Mouse (Mus musculus) lung, adult 2 months (tissue): ENCODE measurements around the gene Mrln. TPM values are rescaled to one million over a fixed set of nuclear protein-coding genes. Genes with fewer than 3 reads are reported as not detected.

Experiments used
- DNase-seq: peaks from one replicate; pipeline ENCODE4 v3.0.0; 2022
- H3K4me1 ChIP-seq: fragments of 200-500 bp; 2 replicates; pipeline ENCODE4 v1.6.1; 2011; ENCODE audit warnings: low read length; ENCODE audit not compliant: control insufficient read depth, insufficient read depth
- H3K4me3 ChIP-seq: fragments of 200-500 bp; replicated peaks from 2 replicates; pipeline ENCODE3; 2011; ENCODE audit warnings: low read depth, mild to moderate bottlenecking, control low read depth, low read length; ENCODE audit errors: extremely low read depth
- CTCF ChIP-seq: fragments of 200-500 bp; IDR thresholded peaks from 2 replicates; pipeline ENCODE4 v1.5.1; 2011; ENCODE audit warnings: mild to moderate bottlenecking, low read length, control low read depth; ENCODE audit not compliant: insufficient read depth
- POLR2A ChIP-seq: fragments of 200-500 bp; IDR thresholded peaks from 2 replicates; pipeline ENCODE4 v1.6.1; 2011; ENCODE audit warnings: low read depth, mild to moderate bottlenecking, control low read depth, low read length, borderline replicate concordance; ENCODE audit errors: extremely low read depth
- WGBS: fragments of 180-500 bp; shearing (Covaris S2); methylation state at CpG from one replicate; pipeline ENCODE4 v1.1.7; 2018; 5-methylcytosine and 5-hydroxymethylcytosine counted together
- polyA plus RNA-seq: library from polyadenylated mRNA; depleted of rRNA; stranded (reverse); fragments of >200 nt; gene quantifications from 2 replicates; pipeline ENCODE4 v1.2.3, GENCODE M21; 2012

Gene Mrln
- polyA plus RNA-seq, 1 experiment: 5.7 TPM

- TF ChIP-seq POLR2A: no peak
- TF ChIP-seq CTCF: no peak
- DNase-seq: no peak
- 2% methylated on average over 16 of the region's 16 CpGs for WGBS
- Histone ChIP-seq H3K4me3 (peak overlapping the region; percentile 88), H3K4me1 (peaks cover 8% of the 10 kb centered on the region)
These were observed 41.1 kb downstream of the Mrln start for GRCm38 (mm10) chr10:70245559-70245945.

DNA sequence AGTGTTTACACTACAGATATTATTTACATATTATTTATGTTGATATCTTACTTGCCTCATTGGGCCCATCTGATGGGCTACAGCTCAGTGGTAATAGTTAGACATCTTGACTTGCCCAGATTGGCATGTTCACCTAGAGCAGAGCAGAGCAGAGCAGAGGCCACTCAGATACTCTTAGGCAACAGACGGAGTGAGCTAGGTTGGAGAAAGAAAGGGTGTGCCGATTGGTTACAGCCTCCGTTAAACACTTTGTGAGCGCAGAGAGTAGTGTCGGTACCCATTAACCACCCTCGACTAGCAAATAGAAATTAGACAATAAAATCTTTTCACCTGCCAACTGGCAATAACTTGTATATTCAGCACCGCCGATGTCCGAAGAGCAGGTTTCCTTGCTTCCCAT is 41.6 kb downstream of the Mrln start:
- peak overlapping the region; percentile 88 for H3K4me3 ChIP-seq
- no peak for TF ChIP-seq POLR2A
- no peak for TF ChIP-seq CTCF
- 34% methylated on average over 9 of the region's 9 CpGs for WGBS
- no peak for DNase-seq
- H3K4me1 ChIP-seq: peaks cover 8% of the 10 kb centered on the region

DNA sequence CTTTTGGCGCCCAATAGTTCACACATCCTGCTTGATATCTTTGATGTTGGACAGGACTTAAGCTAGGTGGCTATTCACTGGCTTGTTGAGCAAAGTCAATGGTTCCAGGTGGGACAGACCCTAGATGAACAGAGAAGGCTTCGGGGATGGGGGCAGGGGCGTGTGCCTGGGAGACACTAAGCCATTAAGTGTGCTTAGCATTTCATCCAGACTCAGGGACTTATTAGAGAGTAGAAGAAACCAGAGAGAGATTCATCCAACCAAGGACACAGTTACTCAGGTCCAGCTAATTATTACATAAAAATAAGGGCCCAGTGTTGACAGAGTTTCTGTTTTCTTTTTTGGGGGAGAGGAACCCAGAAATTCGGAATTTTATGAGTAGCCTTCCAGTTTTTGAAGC is 45.9 kb downstream of the Mrln start:
- 75% methylated on average over 4 of the region's 4 CpGs for WGBS
- H3K4me1 ChIP-seq: peaks cover 10% of the 10 kb centered on the region
- no peak for DNase-seq
- TF ChIP-seq POLR2A (no peak), CTCF (no peak)
- H3K4me3 ChIP-seq: no peak overlapping the region

DNA sequence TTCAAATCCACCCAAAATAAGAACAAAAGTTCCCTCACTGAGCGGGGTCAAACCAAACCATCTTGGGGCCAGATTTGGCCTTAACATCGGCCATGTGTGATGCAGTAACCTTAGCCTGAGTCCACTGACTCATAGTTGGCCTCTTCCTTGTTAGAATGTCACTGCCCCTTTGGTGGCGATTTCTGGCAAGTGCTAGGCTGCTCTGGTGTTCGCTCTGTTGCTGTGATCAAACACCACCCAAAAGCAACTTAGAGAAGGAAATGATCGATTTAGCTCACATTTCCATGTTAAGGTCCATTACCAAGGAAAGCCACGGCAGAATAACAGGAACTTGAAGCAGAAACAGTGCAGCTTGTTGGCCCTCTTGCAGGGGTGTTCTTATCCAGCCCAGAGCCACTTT is 46.3 kb downstream of the Mrln start:
- 46% methylated on average over 6 of the region's 6 CpGs for WGBS
- H3K4me1 ChIP-seq: peaks cover 10% of the 10 kb centered on the region
- TF ChIP-seq CTCF (no peak), POLR2A (no peak)
- no peak overlapping the region for H3K4me3 ChIP-seq
- no peak for DNase-seq

GRCm38 (mm10) chr10:70254666-70255065 is 50.2 kb downstream of the Mrln start:
- WGBS: 60% methylated on average over 4 of the region's 4 CpGs
- peaks cover 23% of the 10 kb centered on the region for H3K4me1 ChIP-seq
- no peak for TF ChIP-seq POLR2A
- no peak for TF ChIP-seq CTCF
- DNase-seq: no peak
- no peak overlapping the region for H3K4me3 ChIP-seq

DNA sequence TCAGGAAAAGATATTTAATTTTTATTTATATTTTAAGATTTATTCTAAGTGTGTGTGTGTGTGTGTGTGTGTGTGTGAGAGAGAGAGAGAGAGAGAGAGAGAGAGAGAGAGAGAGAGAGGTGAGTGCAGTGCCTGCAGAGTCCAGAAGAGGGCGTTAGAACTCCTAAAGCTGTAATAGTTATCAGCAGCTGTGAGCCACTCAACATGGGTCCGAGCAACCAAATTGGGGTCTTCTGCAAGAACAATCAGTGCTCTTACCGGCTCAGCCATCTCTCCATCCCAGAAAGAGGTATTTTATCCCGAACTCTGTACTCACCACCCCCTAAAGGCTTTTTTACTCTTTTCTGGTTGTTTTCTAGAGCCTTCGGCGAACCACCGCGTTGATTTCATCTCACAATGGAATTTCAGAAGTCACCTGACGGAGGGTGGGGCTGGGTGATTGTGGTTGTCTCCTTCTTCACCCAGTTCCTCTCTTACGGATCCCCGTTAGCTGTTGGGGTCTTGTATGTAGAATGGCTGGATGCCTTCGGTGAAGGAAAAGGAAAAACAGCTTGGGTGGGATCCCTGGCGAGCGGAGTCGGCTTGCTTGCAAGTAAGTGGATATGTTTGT is 51.2 kb downstream of the Mrln start:
- DNase-seq: no peak

DNA sequence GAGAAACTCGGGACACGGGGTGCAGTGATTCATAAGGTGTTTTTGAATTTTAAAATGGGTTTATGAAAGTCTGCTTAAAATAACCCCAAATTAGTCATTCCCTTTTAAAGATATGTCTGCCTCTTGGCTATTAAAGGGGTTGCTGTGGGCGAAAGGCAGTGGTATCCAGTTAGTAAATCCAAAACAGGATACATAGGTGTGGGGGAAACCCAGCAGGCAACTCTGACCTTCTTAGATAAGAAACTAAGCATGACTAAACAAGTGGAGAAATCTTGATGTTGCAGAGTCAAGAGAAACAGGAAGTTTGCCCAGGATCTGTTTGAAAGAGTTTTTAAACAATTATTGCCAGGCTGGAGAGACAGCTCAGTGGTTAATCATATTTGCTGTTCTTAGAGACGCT is 52.6 kb downstream of the Mrln start:
- 25% methylated on average over 4 of the region's 4 CpGs for WGBS
- TF ChIP-seq CTCF (no peak), POLR2A (no peak)
- peaks cover 13% of the 10 kb centered on the region for H3K4me1 ChIP-seq
- H3K4me3 ChIP-seq: no peak overlapping the region
- no peak for DNase-seq

More for the DNA sequence above, 51.2 kb downstream of the Mrln start:
- WGBS: 89% methylated on average over 15 of the region's 15 CpGs
- no peak overlapping the region for H3K4me3 ChIP-seq
- TF ChIP-seq POLR2A (no peak), CTCF (no peak)
- peaks cover 18% of the 10 kb centered on the region for H3K4me1 ChIP-seq

- no peak overlapping the region for H3K4me3 ChIP-seq
- peaks cover 19% of the 10 kb centered on the region for H3K4me1 ChIP-seq
- no peak for DNase-seq
- 87% methylated on average over 4 of the region's 4 CpGs for WGBS
- no peak for TF ChIP-seq POLR2A
- TF ChIP-seq CTCF: no peak
These were observed 56.4 kb downstream of the Mrln start for GRCm38 (mm10) chr10:70260904-70261303.

DNA sequence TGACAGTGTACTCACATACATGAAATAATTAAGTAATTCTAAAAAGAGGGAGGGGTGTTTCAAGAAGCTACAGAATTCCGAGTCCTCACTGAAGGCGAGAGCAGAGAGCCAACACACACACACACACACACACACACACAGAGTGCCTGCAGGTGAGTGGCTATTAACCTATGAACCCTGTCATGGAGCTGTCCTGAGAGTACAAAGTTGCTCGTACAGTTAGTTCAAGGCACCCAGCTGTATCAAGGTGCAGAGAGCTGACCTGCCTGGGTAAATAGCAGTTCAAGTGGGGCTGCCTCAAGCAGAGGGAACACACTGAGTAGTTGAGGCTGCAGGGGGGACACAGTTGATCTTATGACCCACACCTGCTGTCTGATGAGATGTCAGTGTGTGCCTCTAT is 57.6 kb downstream of the Mrln start:
- WGBS: 88% methylated on average over 3 of the region's 3 CpGs
- no peak overlapping the region for H3K4me3 ChIP-seq
- TF ChIP-seq POLR2A: no peak
- TF ChIP-seq CTCF: no peak
- peaks cover 19% of the 10 kb centered on the region for H3K4me1 ChIP-seq
- no peak for DNase-seq

GRCm38 (mm10) chr10:70263681-70264189 is 59.3 kb downstream of the Mrln start:
- no peak for TF ChIP-seq POLR2A
- no peak for TF ChIP-seq CTCF
- DNase-seq: no peak
- Histone ChIP-seq H3K4me3 (no peak overlapping the region), H3K4me1 (peaks cover 9% of the 10 kb centered on the region)
- 45% methylated on average over 4 of the region's 4 CpGs for WGBS
